Mouse (Mus musculus) adipocyte (in vitro differentiated cells): ENCODE results near the gene Capn6.

Experiments
- DNase-seq: peaks from one replicate; pipeline ENCODE4 v3.0.0-alpha.2; 2016; ENCODE audit warnings: low spot score

Capn6 gene

DNA sequence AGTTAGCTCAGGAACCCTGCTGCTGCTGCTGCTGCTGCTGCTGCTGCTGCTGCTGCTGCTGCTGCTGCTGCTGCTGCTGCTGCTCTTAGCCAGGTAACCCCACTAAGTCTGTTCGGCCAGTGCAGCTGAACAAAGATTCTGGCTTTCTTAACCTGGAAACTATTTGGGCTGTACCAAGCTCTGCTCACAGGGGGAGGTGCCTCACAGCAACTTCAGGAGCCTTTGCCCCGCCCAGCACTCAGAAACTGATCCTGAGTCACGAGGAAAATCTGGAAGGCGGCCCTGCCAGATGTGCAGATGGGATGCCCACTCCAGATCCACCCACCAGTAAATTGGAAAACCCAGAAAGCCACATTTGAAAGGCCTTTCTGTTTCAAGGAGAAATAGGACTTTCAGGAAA lies at the start of gene Capn6:
TSS of gene Capn6 (minus strand) at position 203 of the 400 bp plus-strand sequence.
- peak; percentile 56 for DNase-seq

DNA sequence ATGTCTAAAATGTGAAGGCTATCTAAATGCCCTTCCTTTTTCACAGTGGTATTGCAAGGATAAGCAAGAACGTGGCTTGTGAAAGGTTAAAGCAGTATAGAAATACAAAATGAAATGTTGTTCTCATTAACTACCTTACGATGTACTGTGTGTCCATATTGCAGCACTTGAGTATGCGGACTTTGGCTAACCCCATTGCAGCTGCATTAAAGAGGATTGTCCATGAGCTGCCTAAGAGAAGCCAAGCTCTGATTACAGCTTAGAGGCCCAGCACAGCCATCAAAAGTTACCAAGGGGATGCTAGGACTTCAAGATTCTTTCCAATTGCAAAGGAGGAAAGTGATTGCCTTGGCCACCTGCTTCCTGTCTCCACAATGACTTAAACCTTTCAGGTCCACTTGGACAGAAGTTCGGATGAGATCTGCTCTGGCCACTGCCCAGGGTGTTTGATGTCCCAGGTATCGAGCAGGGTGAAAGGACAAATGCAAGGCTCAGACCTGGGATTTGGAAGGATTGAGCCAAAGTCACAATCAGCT lies 40.0 kb upstream of the Capn6 start:
- DNase-seq: no peak

- no peak for DNase-seq
These were observed 24.1 kb upstream of the Capn6 start for GRCm38 (mm10) chrX:143851351-143851750.

GRCm38 (mm10) chrX:143849969-143850368 lies 22.8 kb upstream of the Capn6 start:
- no peak for DNase-seq

GRCm38 (mm10) chrX:143846637-143847036 lies 19.4 kb upstream of the Capn6 start:
- DNase-seq: no peak

DNA sequence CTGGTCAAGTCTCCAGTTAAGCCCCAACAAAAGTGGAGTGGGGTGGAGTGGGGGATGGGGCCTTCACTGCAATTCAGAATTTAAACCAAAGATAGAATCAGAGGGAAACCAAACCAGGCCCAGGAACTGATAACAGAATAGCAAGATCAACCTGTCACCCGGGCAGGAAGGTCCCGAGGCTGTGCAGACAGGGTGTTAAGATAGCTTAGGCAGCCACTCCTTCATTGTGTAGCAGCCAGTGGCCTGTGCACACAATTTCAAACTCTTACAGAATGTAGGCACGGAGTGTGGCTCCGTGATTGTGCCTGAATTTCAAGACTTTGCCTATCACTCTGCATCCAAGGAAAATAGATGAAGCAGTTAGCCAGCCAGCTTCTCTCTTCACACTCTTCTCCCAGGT lies 693 bp downstream of the Capn6 start:
- no peak for DNase-seq

GRCm38 (mm10) chrX:143818961-143819360 lies 8.3 kb downstream of the Capn6 start:
- DNase-seq: peak; percentile 23

GRCm38 (mm10) chrX:143815948-143816347 lies 11.3 kb downstream of the Capn6 start:
- DNase-seq: no peak

GRCm38 (mm10) chrX:143762556-143762955 lies 64.7 kb downstream of the Capn6 start:
- peak; percentile 40 for DNase-seq
